Mouse (Mus musculus): ENCODE measurements around the gene Sinhcaf.

DNA sequence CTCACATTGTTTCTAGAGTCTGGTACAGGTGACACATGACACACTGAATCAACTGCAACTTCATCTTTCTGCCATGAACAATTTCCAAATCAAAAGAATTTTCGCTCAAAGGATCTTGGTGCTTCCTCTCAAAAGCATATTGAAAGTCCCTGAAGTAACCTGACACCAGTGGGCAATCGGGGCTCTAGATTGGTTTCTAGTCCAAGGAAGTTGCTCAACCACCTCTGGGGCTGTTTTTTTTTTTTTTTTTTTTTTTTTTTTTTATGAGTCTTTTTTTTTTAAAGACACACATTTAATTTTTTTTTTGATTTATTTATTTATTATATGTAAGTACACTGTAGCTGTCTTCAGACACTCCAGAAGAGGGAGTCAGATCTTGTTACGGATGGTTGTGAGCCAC lies 34.2 kb upstream of the Sinhcaf start:
- TF ChIP-seq CTCF (IDR thresholded peaks at IDR 0.05; ENCODE audit: low read depth, low read length): no peak
- TF ChIP-seq POLR2A (IDR thresholded peaks at IDR 0.05; ENCODE audit: borderline replicate concordance, low read depth, low read length): no peak
